In genomic region chr9:49488258-49488657, GRCm38 (mm10) we compare ENCODE assay signal across 9 mouse cellular contexts.
"Had no signal": no experiment of that assay in that cellular context is flagged by ENCODE, and none has a peak within 500 bp of the region (broad histone marks: within the 10 kb centered on the region; RNA-seq: fewer than 3 reads in every experiment).

No protein-coding gene starts in this region.

- H3K27ac ChIP-seq: liver, embryonic 13.5 days; liver, embryonic 15.5 days; midbrain, embryonic 10.5 days; midbrain, embryonic 13.5 days; midbrain, embryonic 15.5 days; neural tube, embryonic 13.5 days; neural tube, embryonic 15.5 days had no signal

- H3K4me3 ChIP-seq: liver, embryonic 13.5 days; liver, embryonic 15.5 days; midbrain, embryonic 10.5 days; midbrain, embryonic 13.5 days; midbrain, embryonic 15.5 days; myocyte; neural tube, embryonic 13.5 days; neural tube, embryonic 15.5 days had no signal

- H3K9ac ChIP-seq: liver, embryonic 13.5 days; liver, embryonic 15.5 days; lung, embryonic 14.5 days; midbrain, embryonic 13.5 days; midbrain, embryonic 15.5 days; neural tube, embryonic 13.5 days; neural tube, embryonic 15.5 days had no signal

- H3K36me3 ChIP-seq: liver, embryonic 13.5 days; liver, embryonic 15.5 days; midbrain, embryonic 10.5 days; midbrain, embryonic 13.5 days; midbrain, embryonic 15.5 days; neural tube, embryonic 13.5 days; neural tube, embryonic 15.5 days had no signal

- H3K9me3 ChIP-seq: liver, embryonic 13.5 days; liver, embryonic 15.5 days; midbrain, embryonic 10.5 days; midbrain, embryonic 13.5 days; midbrain, embryonic 15.5 days; neural tube, embryonic 13.5 days; neural tube, embryonic 15.5 days had no signal

- H3K27me3 ChIP-seq: liver, embryonic 15.5 days; midbrain, embryonic 15.5 days had no signal

- H3K4me2 ChIP-seq: liver, embryonic 13.5 days; liver, embryonic 15.5 days had no signal
